Mouse (Mus musculus) right cerebral cortex, postnatal 36 days (tissue): ENCODE results near the gene Slc34a2.

Experiments used
- DNase-seq, 2 experiments: peaks; one replicate each; pipeline ENCODE4 v3.0.0; 2022; ENCODE audit warnings: low spot score in 2 of 2, mixed read lengths in 1 of 2

The Slc34a2 gene

DNA sequence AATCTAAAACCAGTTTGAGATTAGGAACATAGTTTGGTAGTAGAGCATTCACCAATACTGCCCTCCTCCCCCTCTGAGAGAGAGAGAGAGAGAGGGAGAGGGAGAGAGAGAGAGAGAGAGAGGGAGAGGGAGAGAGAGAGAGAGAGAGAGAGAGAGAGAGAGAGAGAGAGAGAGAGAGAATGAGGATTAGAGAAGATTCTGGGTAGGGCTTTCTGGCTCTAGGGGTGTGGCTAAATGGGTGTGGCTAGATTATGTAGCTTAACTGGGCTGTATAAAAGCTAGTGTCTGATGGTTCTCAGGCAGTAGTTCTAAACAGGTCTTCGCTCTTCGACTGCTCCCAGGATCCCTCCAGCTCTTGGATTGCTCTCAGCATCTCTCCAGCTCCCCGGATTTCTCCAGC, at the start of gene Slc34a2:
Gene Slc34a2, plus strand, starts transcription at position 301 of the 400 bp plus-strand sequence.
- DNase-seq: no peak

DNA sequence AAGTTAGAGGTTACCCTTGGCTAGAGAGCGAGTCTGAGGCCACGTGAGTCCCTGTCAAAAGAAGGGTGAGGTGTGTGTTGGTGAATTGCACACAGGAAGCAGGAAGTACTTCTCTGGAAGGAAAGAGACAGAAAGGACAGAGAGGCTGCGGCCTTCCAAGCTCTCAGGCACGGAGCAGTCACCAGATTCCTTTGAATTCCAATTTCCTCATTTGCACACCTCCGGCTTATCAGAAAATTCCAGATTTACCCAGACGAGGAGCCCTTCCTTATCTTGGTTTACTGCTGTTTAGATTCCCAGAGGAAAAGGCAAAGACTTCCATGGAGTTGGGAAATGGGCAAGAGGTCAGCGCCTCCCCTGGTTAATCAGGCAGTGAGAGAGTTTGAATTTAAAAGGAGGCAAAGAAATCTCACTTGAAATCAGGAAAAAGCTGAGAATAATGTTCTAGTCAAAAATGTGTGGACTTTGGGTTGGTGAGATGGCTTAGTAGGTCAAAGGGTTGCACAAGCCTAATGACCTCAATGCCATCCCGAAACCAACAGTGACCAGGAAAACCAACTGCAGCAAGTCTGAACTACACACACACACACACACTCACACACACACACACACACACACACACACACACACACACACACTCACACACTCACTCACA, 47.1 kb upstream of the Slc34a2 start:
- DNase-seq: no peak

DNA sequence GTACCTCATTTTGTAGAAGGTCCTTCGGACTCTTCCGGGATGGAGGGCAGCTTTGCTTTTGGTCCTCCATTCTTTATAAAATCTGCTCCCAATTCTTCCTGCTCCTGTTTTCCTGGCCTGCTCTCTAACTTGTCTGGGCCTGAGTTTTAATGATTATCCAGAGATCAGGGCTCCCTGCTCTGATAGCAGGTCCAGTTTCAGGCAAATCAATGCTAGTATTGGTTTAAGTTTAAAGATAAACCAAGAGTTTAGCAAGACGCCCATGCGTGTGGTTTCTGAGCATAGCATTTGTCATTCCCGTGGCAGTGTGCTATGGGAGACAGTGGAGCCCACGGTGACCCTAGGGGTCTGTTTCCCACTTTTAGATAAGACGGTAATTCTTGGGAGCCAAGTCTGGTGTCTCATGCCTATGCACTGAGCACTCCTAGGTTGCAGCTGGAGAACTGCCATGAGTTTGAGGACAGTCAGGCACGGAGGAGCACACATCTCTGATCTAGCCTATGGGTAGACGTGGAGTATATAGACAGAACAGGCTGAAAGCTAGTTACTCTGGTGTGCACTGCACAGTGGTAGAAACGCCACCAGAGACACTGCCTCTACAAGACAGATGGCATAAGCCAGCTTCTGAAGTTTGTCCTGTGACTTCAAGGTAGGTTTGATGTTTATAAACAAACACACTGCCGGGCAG, 45.5 kb upstream of the Slc34a2 start:
- no peak for DNase-seq

DNA sequence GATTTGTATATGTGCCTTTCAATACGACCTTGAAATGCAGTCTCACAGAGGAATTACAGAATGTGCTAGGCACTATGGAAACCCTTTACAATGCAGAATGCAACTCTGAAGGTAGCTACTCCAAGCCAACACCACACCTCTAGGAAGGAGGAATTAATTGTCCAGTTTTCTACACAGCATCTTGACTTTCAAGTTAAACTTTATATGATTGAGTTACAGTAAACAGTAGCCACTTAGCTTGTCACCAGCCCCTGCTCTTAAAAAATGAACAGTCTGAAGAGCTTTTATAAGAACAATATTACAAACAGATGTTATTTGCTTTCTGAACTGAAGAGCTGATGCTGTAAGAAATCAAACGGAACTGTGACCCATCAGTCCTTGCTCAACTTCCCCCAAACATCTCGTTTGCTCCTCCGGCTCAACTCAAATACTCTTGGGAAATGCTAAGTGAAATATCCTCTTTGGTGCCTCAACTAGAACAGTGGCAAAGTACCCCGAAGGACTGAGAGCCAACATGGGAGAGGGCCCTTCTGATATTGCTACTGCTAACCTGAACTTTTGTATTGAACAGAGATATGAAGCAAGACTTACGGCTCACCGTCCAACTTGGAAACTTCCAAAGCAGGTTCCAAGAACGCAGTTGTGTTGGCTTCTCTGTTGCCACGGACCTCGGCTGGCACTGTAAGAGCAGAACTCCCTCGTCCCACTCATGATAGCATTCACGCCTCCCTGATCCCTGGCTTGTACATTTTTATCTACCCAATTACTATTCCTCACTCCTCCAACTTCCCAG, 44.2 kb upstream of the Slc34a2 start:
- DNase-seq: no peak

DNA sequence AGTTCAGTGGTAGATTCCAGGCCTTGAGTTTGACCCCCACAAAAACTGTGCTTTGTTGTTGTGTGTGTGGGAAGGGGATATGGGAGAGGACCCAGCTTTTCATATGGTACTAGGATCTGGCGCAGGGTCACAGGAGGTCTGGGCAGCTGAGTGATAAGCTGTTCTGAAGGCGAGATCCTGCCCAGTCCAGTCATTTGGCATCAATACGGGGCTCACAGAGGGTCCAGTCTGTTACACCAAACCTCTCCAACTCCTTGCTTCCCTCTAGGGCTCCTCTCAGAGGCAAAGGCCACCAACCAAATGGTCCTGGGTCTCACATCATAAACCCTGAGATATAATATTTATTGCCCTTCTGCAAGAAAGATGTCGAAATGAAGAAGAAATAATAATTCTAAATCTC, 42.4 kb upstream of the Slc34a2 start:
- no peak for DNase-seq

DNA sequence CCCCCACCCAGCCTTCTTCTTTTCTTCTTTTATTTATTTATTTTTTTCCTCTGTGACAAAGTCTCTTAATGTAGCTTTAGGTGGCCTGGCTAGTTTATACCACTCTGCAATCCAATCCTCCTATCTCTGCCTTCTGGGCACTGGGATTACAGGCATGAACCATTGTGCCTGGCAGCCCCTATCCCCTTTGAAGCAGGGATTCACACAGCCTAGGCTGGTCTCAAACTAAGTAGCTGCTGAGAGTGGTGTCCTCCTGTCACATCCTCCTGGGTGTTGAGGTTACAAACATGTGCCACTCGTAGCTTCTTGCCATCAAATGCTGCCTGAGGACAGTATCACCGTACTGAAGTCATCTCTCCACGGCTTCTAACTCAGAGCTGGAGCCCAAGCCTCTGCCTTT, 41.7 kb upstream of the Slc34a2 start:
- no peak for DNase-seq

DNA sequence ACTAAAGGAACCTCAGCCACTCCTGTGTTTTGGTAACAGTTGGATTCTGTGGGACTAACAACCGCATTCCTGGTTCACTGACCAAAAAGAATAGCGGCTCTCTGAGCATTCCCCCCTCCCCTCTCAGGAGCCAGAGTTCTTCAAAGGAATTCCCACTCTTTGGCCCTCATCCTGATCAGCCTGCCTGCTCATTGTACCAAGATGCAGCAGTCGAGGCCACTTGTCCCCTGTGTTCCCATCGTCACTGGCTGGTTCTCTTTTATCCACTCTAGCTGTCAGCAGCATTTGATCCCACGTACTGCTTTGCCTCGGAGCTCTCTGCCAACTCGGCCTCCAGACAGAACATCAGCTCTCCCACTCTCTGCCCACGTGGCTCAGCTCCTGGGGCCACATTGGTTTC, 41.3 kb upstream of the Slc34a2 start:
- peak in 1 of 2 experiments; percentile 32 for DNase-seq

DNA sequence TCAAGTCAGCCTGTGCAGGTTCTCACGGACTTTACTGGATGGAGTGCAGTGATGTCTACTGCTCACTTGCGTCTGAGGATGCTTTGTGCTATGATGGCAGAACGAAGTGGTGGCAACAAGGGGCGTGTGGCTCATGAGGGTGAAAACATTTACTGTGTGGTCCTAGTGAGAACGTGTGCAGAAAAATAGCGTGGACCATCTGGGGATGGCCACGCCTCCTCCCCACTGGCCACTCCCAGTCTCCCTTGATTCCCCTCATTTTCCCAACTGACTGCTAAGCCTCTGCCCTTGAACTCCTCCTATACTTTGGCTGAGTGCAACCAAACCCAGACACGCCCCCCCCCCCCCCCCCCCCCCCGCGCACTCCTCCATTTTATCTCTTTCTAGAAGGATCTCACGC, 40.8 kb upstream of the Slc34a2 start:
- no peak for DNase-seq

DNA sequence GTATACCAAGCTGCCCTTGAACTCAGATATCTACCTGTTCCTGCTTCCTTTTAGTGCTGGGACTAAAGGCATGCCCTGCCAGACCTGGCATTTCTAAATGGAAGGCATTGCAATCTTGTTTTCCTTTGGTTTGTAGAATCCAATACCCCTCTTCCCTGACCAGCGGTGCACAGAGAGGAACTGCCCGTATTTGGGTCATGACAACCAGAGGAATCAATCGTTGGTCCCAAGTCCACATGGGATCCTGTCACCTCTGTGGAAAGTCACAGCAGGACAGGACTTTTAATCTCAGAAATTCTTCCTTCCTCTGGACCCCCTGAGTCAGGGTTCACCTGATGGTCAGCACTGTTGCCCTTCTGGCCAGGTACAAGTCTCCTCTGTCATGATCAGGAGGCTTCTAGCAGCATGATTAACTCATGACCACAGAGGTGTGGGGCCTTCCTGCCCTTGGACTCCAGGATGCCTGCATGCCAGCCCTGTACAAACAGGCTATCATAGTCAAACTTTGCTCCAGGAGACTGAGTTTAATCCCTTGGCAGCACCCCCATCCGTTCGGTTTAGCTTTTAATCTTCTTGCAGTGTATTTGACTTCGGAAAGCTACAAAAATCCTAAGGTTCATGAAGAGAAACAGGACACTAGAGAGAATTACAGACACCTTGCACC, 39.7 kb upstream of the Slc34a2 start:
- no peak for DNase-seq

DNA sequence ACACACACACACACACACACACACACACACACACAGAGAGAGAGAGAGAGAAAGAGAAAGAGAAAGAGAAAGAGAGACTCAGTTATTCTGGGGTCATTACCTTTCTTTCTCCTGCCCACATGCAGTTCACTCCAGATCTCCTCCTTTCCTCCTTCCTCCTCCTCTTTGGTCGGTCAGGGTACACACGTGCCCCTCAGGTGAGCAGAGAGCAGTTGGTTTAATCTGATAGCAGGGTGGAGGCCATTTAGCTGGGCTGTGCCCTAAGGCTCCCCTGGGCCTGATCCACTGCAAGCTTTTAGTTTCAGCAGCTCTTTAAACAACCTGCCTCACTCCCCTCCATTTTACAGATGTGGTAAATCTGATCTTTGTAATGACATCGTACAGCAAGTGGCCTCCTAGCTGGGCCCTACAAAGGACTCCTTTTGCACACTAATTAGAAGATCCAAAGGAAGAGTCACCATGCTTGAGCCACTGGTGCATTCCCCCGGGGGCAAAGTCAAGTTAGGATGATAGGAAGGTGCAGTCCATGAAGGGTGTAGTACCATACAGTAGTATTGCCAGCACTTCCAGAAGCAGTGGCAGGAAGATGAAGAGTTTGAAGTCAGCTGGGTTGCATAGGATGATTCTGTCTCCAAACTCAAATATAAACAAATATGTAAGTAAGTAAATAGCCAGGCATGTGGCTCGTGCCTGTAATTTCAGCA, 37.6 kb upstream of the Slc34a2 start:
- no peak for DNase-seq

DNA sequence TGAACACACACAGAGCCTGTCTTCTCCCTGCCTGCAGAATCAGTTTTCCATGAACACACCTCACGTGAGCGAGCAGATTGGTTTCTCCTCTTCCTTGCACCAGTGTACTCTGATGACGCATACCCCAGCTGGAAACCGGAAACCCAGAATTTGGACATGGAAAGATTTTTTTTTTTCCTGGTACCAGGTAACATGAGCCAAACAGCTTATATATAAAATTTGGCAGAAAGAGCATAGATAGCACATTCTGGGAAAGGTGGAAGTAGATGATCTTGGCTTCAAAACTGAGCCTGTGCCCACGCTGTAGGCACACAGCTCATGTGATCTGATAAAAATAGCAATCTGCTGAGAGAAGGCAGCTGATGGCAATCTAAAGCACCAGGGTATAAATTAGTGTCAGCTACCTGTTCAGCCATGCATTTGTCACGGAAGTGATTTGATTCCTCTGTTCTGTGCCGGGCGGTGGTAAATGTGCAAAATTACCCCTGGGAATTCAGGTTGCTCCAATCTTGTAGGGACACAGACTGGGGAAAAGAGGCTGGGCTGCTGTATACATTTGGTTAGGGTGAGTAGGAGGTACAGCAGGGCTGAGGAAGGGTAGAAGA, 35.2 kb upstream of the Slc34a2 start:
- peak; percentile 53 to 64 for DNase-seq

DNA sequence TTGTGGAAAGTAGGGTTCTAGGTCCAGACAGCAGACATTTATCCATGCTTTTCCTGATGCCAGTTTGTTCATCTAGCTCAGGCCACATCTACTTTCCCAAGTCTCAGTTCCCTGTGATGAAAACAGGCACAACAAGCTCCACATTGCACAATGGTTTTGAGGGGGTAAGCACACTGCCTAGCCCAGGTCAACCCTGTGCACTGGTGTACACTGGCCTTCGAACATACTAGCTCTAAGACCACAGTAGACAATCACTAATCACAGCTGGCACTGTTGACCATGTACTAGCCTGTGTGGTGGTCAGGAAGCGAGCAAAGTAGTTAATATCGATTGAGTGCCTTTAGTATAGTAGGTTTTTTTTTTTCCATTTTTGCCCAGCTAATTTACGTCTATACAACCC, 34.4 kb upstream of the Slc34a2 start:
- no peak for DNase-seq

DNA sequence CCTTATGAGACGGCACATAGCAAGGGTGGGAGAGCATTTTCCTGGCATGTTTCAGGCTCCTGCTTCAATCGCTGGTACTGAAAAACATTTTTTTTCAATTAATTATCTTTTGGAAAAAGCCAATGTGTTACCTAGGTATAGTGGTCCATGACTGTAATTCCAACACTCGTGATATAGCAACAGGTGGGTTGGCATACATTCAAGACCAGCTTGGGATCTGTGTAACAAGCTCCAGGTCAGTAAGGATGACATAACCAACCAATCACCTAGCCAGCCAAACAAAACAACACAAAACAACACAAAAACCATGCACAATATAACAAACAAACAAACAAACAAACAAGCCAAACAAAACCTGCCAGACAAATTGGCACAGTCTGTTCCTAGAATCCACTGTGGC, 33.9 kb upstream of the Slc34a2 start:
- no peak for DNase-seq

DNA sequence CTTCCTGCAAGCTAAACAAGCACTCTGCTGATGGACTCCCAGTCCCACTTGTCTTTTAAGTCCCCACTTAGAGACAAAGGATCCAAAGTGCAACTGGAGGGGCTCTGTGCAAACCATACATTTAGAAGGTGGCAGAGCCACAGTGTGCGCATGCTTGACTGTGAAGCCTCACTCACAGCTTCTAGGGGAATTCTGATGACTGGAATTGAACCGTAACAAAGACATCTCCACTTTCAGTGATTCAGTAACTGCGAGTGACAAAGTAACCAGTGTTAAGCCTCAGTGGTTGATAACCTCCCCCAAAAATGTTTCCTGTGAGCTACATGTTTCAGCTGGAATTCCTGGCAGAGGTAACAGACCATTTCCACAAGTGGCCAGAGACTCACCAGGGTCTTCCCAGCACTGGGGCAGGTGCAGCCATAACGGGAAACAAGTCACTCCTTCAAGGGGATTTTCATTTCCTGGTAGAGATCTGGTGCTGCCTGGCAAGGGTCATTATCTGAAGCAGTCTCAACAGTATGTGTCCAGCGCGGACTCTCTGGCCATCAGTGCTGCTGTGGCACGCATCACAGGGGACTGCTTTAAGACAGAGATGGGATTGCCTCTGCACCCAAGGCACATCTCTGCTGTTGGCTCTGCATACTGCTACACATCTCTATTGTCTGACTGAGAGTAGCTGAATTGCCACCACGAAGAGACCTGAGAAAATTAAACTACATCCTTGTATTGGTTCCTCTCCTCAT, 28.7 kb upstream of the Slc34a2 start:
- DNase-seq: no peak

DNA sequence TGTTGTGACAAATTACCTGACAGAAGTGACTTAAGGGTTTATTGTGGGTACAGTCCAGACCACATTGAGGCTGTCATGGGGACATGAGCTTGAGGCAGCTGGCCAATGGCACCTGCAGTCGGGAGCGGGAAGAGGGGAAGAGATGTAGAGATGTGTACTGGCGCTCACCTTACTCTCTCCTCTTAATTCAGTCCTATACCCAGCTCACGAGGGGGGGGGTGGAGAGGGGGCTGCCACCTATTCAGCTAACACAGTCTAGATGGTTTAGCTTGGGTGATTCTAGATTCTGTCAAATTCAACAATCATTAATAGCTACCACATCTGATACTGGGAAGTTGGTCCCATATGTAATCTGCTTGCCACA, 28.1 kb upstream of the Slc34a2 start:
- DNase-seq: no peak

DNA sequence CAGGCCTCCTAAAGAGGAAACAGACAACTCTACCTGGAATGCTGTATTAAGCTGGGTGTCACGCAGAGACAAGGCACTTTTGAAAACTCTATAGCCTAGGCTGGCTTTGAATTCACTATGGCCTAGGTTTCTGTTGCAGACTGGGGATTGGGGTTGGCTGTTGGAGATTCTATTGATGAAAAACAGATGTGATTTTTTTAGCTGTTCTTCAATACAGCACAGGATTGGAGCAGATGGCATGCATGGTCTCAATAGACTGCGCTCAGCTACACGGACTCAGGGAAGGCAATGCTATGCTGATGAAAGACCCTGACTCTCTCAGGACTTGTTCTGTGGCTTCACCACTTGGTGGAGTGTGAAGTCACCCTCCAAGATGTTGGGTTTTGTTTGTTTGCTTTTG, 26.6 kb upstream of the Slc34a2 start:
- DNase-seq: no peak

DNA sequence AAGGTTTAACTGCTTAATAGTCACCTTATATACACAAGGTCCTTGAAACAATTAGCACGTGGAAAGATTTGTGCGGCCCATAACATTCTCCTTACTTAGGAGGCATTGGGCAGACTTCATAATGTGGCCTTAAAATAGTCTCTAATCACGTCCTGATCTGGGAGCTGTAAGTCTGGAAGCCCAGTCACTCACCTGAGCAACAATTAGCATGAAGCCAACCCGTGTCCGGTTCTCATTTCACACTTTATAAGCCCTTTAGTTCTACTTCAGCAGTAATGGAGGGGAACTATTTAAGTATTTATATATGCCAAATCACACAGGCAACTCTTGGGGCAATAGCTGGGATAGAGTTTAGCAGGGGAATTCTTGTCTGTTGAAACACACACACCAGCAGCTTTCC, 21.3 kb upstream of the Slc34a2 start:
- DNase-seq: no peak

DNA sequence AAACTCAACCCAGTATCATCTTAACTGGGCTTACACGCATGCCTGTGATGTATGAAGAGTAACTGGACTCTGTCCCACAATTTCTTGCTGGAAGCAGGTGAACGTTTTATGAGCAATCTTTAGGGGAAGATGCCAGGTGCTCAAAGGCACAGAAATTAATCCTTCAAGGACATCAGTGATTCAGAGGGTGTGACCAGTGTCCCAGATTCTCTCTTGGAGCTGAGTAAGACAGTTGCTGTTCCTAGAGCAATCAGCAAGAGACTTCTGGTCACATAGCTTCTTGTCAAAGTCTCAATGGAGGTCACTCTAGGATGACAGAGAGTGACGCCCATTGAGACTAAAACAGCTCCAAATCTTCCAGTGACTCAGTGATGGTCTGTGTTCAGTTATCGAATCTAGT, 19.6 kb upstream of the Slc34a2 start:
- no peak for DNase-seq

DNA sequence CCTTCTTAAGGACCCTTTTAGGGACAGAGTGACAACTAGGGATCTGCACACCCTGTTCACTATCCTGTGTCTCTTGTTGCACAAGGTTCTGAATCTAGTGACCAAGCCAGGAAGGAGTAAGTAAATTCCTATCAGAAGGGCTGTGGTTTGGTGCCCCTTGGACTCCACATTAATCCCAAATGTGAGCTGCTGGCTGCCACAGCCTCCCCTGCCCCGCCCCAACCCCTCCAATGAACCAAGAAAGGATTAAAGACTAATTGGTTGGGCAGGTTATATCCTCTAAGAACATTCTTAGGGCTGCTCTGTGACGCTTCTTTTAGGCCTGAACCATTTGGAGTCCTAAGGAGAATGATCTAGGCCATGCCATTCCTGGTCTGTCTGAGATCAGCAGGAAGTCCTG, 14.4 kb upstream of the Slc34a2 start:
- DNase-seq: no peak

DNA sequence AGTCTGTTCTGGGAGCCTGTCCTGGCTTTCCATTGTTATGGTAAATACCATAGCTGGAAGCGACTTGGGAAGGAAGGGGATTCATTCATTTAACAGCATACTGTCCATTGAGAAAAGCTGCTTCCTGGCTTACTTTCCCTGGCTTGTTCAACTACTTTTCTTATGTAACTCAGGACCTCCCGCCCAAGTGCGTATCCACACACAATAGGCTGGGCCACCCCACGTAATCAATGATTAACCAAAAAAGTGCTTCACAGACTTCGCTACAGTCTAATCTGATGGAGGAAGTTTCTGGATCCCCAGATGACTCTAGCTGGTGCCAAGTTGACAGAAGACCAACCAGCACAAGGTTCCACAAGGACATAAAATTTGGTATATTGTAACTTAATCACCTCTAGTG, 14.0 kb upstream of the Slc34a2 start:
- no peak for DNase-seq
